Mouse (Mus musculus) neural tube, embryonic 12.5 days (tissue): Measurements from ENCODE around the gene 4931406C07Rik. TPM values are rescaled to one million over a fixed set of nuclear protein-coding genes. Genes with fewer than 3 reads are reported as not detected.

ENCODE experiments used
- ATAC-seq: fragments of 200-750 bp; cut with Nextera tagmentation; 2 replicates; pipeline ENCODE4 v1.8.0; 2017; ENCODE audit warnings: low read depth, mild to moderate bottlenecking, moderate TSS enrichment, moderate library complexity; ENCODE audit not compliant: low FRiP score
- H3K27ac ChIP-seq: fragments of 300-500 bp; sonication (generic); 2 replicates; pipeline ENCODE4 v1.5.1; 2016
- H3K27me3 ChIP-seq: fragments of 300-500 bp; sonication (generic); replicated peaks from 2 replicates; pipeline ENCODE4 v1.6.1; 2016; ENCODE audit warnings: mild to moderate bottlenecking
- H3K36me3 ChIP-seq: fragments of 300-500 bp; sonication (generic); 2 replicates; pipeline ENCODE4 v1.6.1; 2016; ENCODE audit warnings: mild to moderate bottlenecking
- H3K4me1 ChIP-seq: fragments of 300-500 bp; sonication (generic); 2 replicates; pipeline ENCODE4 v1.6.1; 2016
- H3K4me2 ChIP-seq: fragments of 300-500 bp; sonication (generic); replicated peaks from 2 replicates; pipeline ENCODE4 v1.6.1; 2016; ENCODE audit warnings: mild to moderate bottlenecking
- H3K4me3 ChIP-seq: fragments of 300-500 bp; sonication (generic); 2 replicates; pipeline ENCODE4 v1.5.1; 2016
- H3K9ac ChIP-seq: fragments of 300-500 bp; sonication (generic); 2 replicates; pipeline ENCODE4 v1.6.1; 2016; ENCODE audit warnings: mild to moderate bottlenecking
- H3K9me3 ChIP-seq: fragments of 300-500 bp; sonication (generic); 2 replicates; pipeline ENCODE4 v1.6.1; 2016; ENCODE audit warnings: mild to moderate bottlenecking
- WGBS: fragments of 180-500 bp; shearing (Covaris S2); methylation state at CpG from one replicate; pipeline ENCODE4 v1.1.7; 2016; 5-methylcytosine and 5-hydroxymethylcytosine counted together
- polyA plus RNA-seq: library from polyadenylated mRNA; unstranded; fragments of >200 nt; fragmentation: Nextera tagmentation; extraction: Ambion mirVana; gene quantifications from 2 replicates; pipeline ENCODE4 v1.2.1, GENCODE M21; 2016

The 4931406C07Rik gene
- polyA plus RNA-seq, 1 experiment from 2014 or later, result 9.8 TPM

GRCm38 (mm10) chr9:15250376-15250775 is 55.9 kb downstream of the 4931406C07Rik start:
- ATAC-seq, result no peak
- H3K4me1 ChIP-seq, result no peaks in the 10 kb centered on the region
- H3K9ac ChIP-seq, result no peak overlapping the region
- H3K4me3 ChIP-seq, result no peak overlapping the region
- H3K27me3 ChIP-seq, result no peaks in the 10 kb centered on the region
- no peaks in the 10 kb centered on the region for H3K9me3 ChIP-seq
- WGBS, result 78% methylated on average over 7 of the region's 7 CpGs
- H3K36me3 ChIP-seq, result no peaks in the 10 kb centered on the region
- H3K27ac ChIP-seq, result no peak overlapping the region
- no peak overlapping the region for H3K4me2 ChIP-seq

GRCm38 (mm10) chr9:15245319-15246075 is 60.8 kb downstream of the 4931406C07Rik start:
- Histone ChIP-seq H3K9me3 (no peaks in the 10 kb centered on the region), H3K36me3 (no peaks in the 10 kb centered on the region), H3K27ac (no peak overlapping the region), H3K27me3 (no peaks in the 10 kb centered on the region), H3K4me3 (no peak overlapping the region), H3K9ac (no peak overlapping the region), H3K4me1 (no peaks in the 10 kb centered on the region), H3K4me2 (no peak overlapping the region)
- ATAC-seq, result no peak
- WGBS, result 59% methylated on average over 14 of the region's 14 CpGs

- no peak overlapping the region for H3K27ac ChIP-seq
- H3K36me3 ChIP-seq, result no peaks in the 10 kb centered on the region
- no peak for ATAC-seq
- no peak overlapping the region for H3K4me2 ChIP-seq
- H3K4me1 ChIP-seq, result peaks cover 14% of the 10 kb centered on the region; the same call in 1 of the 2 replicates
- no peak overlapping the region for H3K9ac ChIP-seq
- WGBS, result 100% methylated on average over 1 of the region's 1 CpGs
- no peaks in the 10 kb centered on the region for H3K27me3 ChIP-seq
- H3K9me3 ChIP-seq, result no peaks in the 10 kb centered on the region
- no peak overlapping the region for H3K4me3 ChIP-seq
Observed at GRCm38 (mm10) chr9:15242130-15242529, 64.1 kb downstream of the 4931406C07Rik start.

GRCm38 (mm10) chr9:15241596-15241939 is 64.7 kb downstream of the 4931406C07Rik start:
- ATAC-seq, result no peak
- WGBS, result 52% methylated on average over 9 of the region's 9 CpGs

GRCm38 (mm10) chr9:15240863-15241595 is 65.2 kb downstream of the 4931406C07Rik start:
- no peak for ATAC-seq
- H3K9me3 ChIP-seq, result no peaks in the 10 kb centered on the region
- no peaks in the 10 kb centered on the region for H3K36me3 ChIP-seq
- H3K27ac ChIP-seq, result no peak overlapping the region
- peaks cover 14% of the 10 kb centered on the region; the same call in 1 of the 2 replicates for H3K4me1 ChIP-seq
- H3K27me3 ChIP-seq, result no peaks in the 10 kb centered on the region
- no peak overlapping the region for H3K4me2 ChIP-seq
- H3K9ac ChIP-seq, result no peak overlapping the region
- 72% methylated on average over 6 of the region's 6 CpGs for WGBS
- H3K4me3 ChIP-seq, result no peak overlapping the region

More at GRCm38 (mm10) chr9:15241596-15241939, 64.7 kb downstream of the 4931406C07Rik start:
- Histone ChIP-seq H3K9ac (no peak overlapping the region), H3K27me3 (no peaks in the 10 kb centered on the region), H3K36me3 (no peaks in the 10 kb centered on the region), H3K4me3 (no peak overlapping the region), H3K27ac (no peak overlapping the region), H3K4me1 (peaks cover 14% of the 10 kb centered on the region; the same call in 1 of the 2 replicates), H3K4me2 (no peak overlapping the region), H3K9me3 (no peaks in the 10 kb centered on the region)

GRCm38 (mm10) chr9:15240006-15240405 is 66.2 kb downstream of the 4931406C07Rik start:
- Histone ChIP-seq H3K4me2 (peak overlapping the region; percentile 80; the same call in 1 of the 2 replicates), H3K4me3 (no peak overlapping the region), H3K4me1 (peaks cover 14% of the 10 kb centered on the region; the same call in 1 of the 2 replicates), H3K36me3 (no peaks in the 10 kb centered on the region), H3K9ac (no peak overlapping the region), H3K27me3 (no peaks in the 10 kb centered on the region), H3K27ac (no peak overlapping the region), H3K9me3 (no peaks in the 10 kb centered on the region)
- WGBS, result 93% methylated on average over 6 of the region's 6 CpGs
- ATAC-seq, result no peak

GRCm38 (mm10) chr9:15239042-15239925 is 67.0 kb downstream of the 4931406C07Rik start, which contains the start of gene Vstm5:
Gene Vstm5 (plus strand): TSS chr9:15239045.
- peak within 1 kb of the TSS; percentile 50 for H3K9ac ChIP-seq
- H3K4me1 ChIP-seq, result peaks cover 14% of the 10 kb centered on the region; the same call in 1 of the 2 replicates
- peak within 1 kb of the TSS; percentile 80 for H3K4me2 ChIP-seq
- H3K4me3 ChIP-seq, result peak within 1 kb of the TSS; percentile 41
- ATAC-seq, result peak; percentile 93
- peak within 1 kb of the TSS; percentile 23; the same call in 1 of the 2 replicates for H3K27ac ChIP-seq
- WGBS, result 5% methylated on average over 35 of the region's 35 CpGs
- no peaks in the 10 kb centered on the region for H3K27me3 ChIP-seq
- H3K9me3 ChIP-seq, result no peaks in the 10 kb centered on the region
- H3K36me3 ChIP-seq, result no peaks in the 10 kb centered on the region

- Histone ChIP-seq H3K9ac (no peak overlapping the region; the same call in 1 of the 2 replicates), H3K4me2 (peak overlapping the region; percentile 80), H3K36me3 (no peaks in the 10 kb centered on the region), H3K4me3 (peak overlapping the region; percentile 41), H3K27ac (no peak overlapping the region), H3K9me3 (no peaks in the 10 kb centered on the region), H3K27me3 (no peaks in the 10 kb centered on the region), H3K4me1 (peaks cover 14% of the 10 kb centered on the region; the same call in 1 of the 2 replicates)
- WGBS, result 77% methylated on average over 16 of the region's 16 CpGs
- ATAC-seq, result no peak; the same call in 1 of the 2 replicates
Observed at GRCm38 (mm10) chr9:15238297-15238990, 67.8 kb downstream of the 4931406C07Rik start.

GRCm38 (mm10) chr9:15237516-15238296 is 68.5 kb downstream of the 4931406C07Rik start:
- Histone ChIP-seq H3K27ac (no peak overlapping the region; the same call in 1 of the 2 replicates), H3K27me3 (no peaks in the 10 kb centered on the region), H3K4me3 (no peak overlapping the region), H3K9ac (no peak overlapping the region), H3K9me3 (no peaks in the 10 kb centered on the region), H3K4me1 (peaks cover 14% of the 10 kb centered on the region; the same call in 1 of the 2 replicates), H3K4me2 (no peak overlapping the region), H3K36me3 (no peaks in the 10 kb centered on the region)
- ATAC-seq, result no peak
- WGBS, result 53% methylated on average over 14 of the region's 14 CpGs

GRCm38 (mm10) chr9:15235986-15236385 is 70.3 kb downstream of the 4931406C07Rik start:
- Histone ChIP-seq H3K27ac (no peak overlapping the region), H3K27me3 (no peaks in the 10 kb centered on the region), H3K9ac (no peak overlapping the region), H3K4me2 (no peak overlapping the region), H3K9me3 (no peaks in the 10 kb centered on the region), H3K36me3 (no peaks in the 10 kb centered on the region), H3K4me3 (no peak overlapping the region), H3K4me1 (peaks cover 14% of the 10 kb centered on the region; the same call in 1 of the 2 replicates)
- no peak for ATAC-seq
- WGBS, result 74% methylated on average over 3 of the region's 3 CpGs
